Mouse (Mus musculus): ENCODE data around the gene Kifc3. TPM values are rescaled to one million over a fixed set of nuclear protein-coding genes. Genes with fewer than 3 reads are reported as not detected.

Gene Kifc3
- polyA plus RNA-seq, 1 experiment from 2014 or later = 9.3 TPM

- 87% methylated on average over 5 of the region's 5 CpGs for WGBS
- Histone ChIP-seq H3K27ac (replicated peaks in 1 of 2; ENCODE audit: control insufficient read depth in 1 of 2, insufficient read depth in 1 of 2, low read depth in 2 of 2, low read length in 2 of 2) (no peak overlapping the region), H3K4me1 (ENCODE audit: control insufficient read depth in 2 of 2, insufficient read depth in 2 of 2, low read length in 2 of 2) (peaks cover 0 to 2% of the 10 kb centered on the region in 2 experiments; a peak in 1 of 4 replicates), H3K4me2 (ENCODE audit: low read length) (no peak overlapping the region), H3K9ac (ENCODE audit: low read length) (no peak overlapping the region), H3K4me3 (ENCODE audit: control insufficient read depth in 1 of 2, insufficient read depth in 1 of 2, low read depth in 1 of 2, low read length in 2 of 2) (no peak overlapping the region), H3K36me3 (ENCODE audit: control insufficient read depth, insufficient read depth, low read length) (peaks cover 13% of the 10 kb centered on the region; the same call in 1 of the 2 replicates), H3K9me3 (ENCODE audit: control insufficient read depth, low read length) (no peaks in the 10 kb centered on the region), H3K27me3 (ENCODE audit: control insufficient read depth, insufficient read depth, low read length) (no peaks in the 10 kb centered on the region)
- no peak for ATAC-seq (ENCODE audit: insufficient number of reproducible peaks, insufficient read depth, low FRiP score, low read depth)
Observed at GRCm38 (mm10) chr8:95123455-95123854, 79.2 kb downstream of the Kifc3 start.

GRCm38 (mm10) chr8:95113750-95114149 is 88.9 kb downstream of the Kifc3 start:
- no peak for ATAC-seq (ENCODE audit: insufficient number of reproducible peaks, insufficient read depth, low FRiP score, low read depth)
- no peak overlapping the region for H3K4me2 ChIP-seq (ENCODE audit: low read length)
- no peaks in the 10 kb centered on the region for H3K27me3 ChIP-seq (ENCODE audit: control insufficient read depth, insufficient read depth, low read length)
- H3K36me3 ChIP-seq (ENCODE audit: control insufficient read depth, insufficient read depth, low read length) = peaks cover 10% of the 10 kb centered on the region; the same call in 1 of the 2 replicates
- no peaks in the 10 kb centered on the region for H3K9me3 ChIP-seq (ENCODE audit: control insufficient read depth, low read length)
- 57% methylated on average over 3 of the region's 3 CpGs for WGBS
- H3K4me1 ChIP-seq (ENCODE audit: control insufficient read depth in 2 of 2, insufficient read depth in 2 of 2, low read length in 2 of 2) = no peaks in the 10 kb centered on the region
- no peak overlapping the region for H3K9ac ChIP-seq (ENCODE audit: low read length)
- no peak overlapping the region for H3K4me3 ChIP-seq (ENCODE audit: control insufficient read depth in 1 of 2, insufficient read depth in 1 of 2, low read depth in 1 of 2, low read length in 2 of 2)
- no peak overlapping the region for H3K27ac ChIP-seq (replicated peaks in 1 of 2; ENCODE audit: control insufficient read depth in 1 of 2, insufficient read depth in 1 of 2, low read depth in 2 of 2, low read length in 2 of 2)

GRCm38 (mm10) chr8:95113108-95113507 is 89.5 kb downstream of the Kifc3 start:
- no peak overlapping the region for H3K9ac ChIP-seq (ENCODE audit: low read length)
- no peak for ATAC-seq (ENCODE audit: insufficient number of reproducible peaks, insufficient read depth, low FRiP score, low read depth)
- peaks cover 16% of the 10 kb centered on the region; the same call in 1 of the 2 replicates for H3K36me3 ChIP-seq (ENCODE audit: control insufficient read depth, insufficient read depth, low read length)
- H3K4me1 ChIP-seq (ENCODE audit: control insufficient read depth in 2 of 2, insufficient read depth in 2 of 2, low read length in 2 of 2) = no peaks in the 10 kb centered on the region
- no peak overlapping the region for H3K4me3 ChIP-seq (ENCODE audit: control insufficient read depth in 1 of 2, insufficient read depth in 1 of 2, low read depth in 1 of 2, low read length in 2 of 2)
- no peak overlapping the region for H3K27ac ChIP-seq (replicated peaks in 1 of 2; ENCODE audit: control insufficient read depth in 1 of 2, insufficient read depth in 1 of 2, low read depth in 2 of 2, low read length in 2 of 2)
- H3K27me3 ChIP-seq (ENCODE audit: control insufficient read depth, insufficient read depth, low read length) = no peaks in the 10 kb centered on the region
- 78% methylated on average over 4 of the region's 4 CpGs for WGBS
- no peaks in the 10 kb centered on the region for H3K9me3 ChIP-seq (ENCODE audit: control insufficient read depth, low read length)
- H3K4me2 ChIP-seq (ENCODE audit: low read length) = no peak overlapping the region

GRCm38 (mm10) chr8:95112594-95112993 is 90.0 kb downstream of the Kifc3 start:
- no peaks in the 10 kb centered on the region for H3K27me3 ChIP-seq (ENCODE audit: control insufficient read depth, insufficient read depth, low read length)
- H3K4me1 ChIP-seq (ENCODE audit: control insufficient read depth in 2 of 2, insufficient read depth in 2 of 2, low read length in 2 of 2) = no peaks in the 10 kb centered on the region
- H3K9me3 ChIP-seq (ENCODE audit: control insufficient read depth, low read length) = no peaks in the 10 kb centered on the region
- no peak overlapping the region for H3K4me2 ChIP-seq (ENCODE audit: low read length)
- 87% methylated on average over 3 of the region's 3 CpGs for WGBS
- ATAC-seq (ENCODE audit: insufficient number of reproducible peaks, insufficient read depth, low FRiP score, low read depth) = no peak
- H3K36me3 ChIP-seq (ENCODE audit: control insufficient read depth, insufficient read depth, low read length) = peaks cover 21% of the 10 kb centered on the region
- no peak overlapping the region for H3K27ac ChIP-seq (replicated peaks in 1 of 2; ENCODE audit: control insufficient read depth in 1 of 2, insufficient read depth in 1 of 2, low read depth in 2 of 2, low read length in 2 of 2)
- no peak overlapping the region for H3K9ac ChIP-seq (ENCODE audit: low read length)
- no peak overlapping the region for H3K4me3 ChIP-seq (ENCODE audit: control insufficient read depth in 1 of 2, insufficient read depth in 1 of 2, low read depth in 1 of 2, low read length in 2 of 2)

- Histone ChIP-seq H3K4me3 (ENCODE audit: control insufficient read depth in 1 of 2, insufficient read depth in 1 of 2, low read depth in 1 of 2, low read length in 2 of 2) (no peak overlapping the region), H3K4me1 (ENCODE audit: control insufficient read depth in 2 of 2, insufficient read depth in 2 of 2, low read length in 2 of 2) (no peaks in the 10 kb centered on the region), H3K9me3 (ENCODE audit: control insufficient read depth, low read length) (no peaks in the 10 kb centered on the region), H3K27ac (replicated peaks in 1 of 2; ENCODE audit: control insufficient read depth in 1 of 2, insufficient read depth in 1 of 2, low read depth in 2 of 2, low read length in 2 of 2) (no peak overlapping the region), H3K27me3 (ENCODE audit: control insufficient read depth, insufficient read depth, low read length) (no peaks in the 10 kb centered on the region), H3K4me2 (ENCODE audit: low read length) (no peak overlapping the region), H3K9ac (ENCODE audit: low read length) (no peak overlapping the region), H3K36me3 (ENCODE audit: control insufficient read depth, insufficient read depth, low read length) (peaks cover 52% of the 10 kb centered on the region)
- 91% methylated on average over 13 of the region's 13 CpGs for WGBS
- ATAC-seq (ENCODE audit: insufficient number of reproducible peaks, insufficient read depth, low FRiP score, low read depth) = no peak
Observed at GRCm38 (mm10) chr8:95107306-95107705, 95.3 kb downstream of the Kifc3 start.

GRCm38 (mm10) chr8:95101972-95102371 is 100.6 kb downstream of the Kifc3 start:
- no peaks in the 10 kb centered on the region for H3K4me1 ChIP-seq (ENCODE audit: control insufficient read depth in 2 of 2, insufficient read depth in 2 of 2, low read length in 2 of 2)
- no peak overlapping the region for H3K4me2 ChIP-seq (ENCODE audit: low read length)
- H3K9me3 ChIP-seq (ENCODE audit: control insufficient read depth, low read length) = no peaks in the 10 kb centered on the region
- WGBS = 62% methylated on average over 4 of the region's 4 CpGs
- no peak overlapping the region for H3K27ac ChIP-seq (replicated peaks in 1 of 2; ENCODE audit: control insufficient read depth in 1 of 2, insufficient read depth in 1 of 2, low read depth in 2 of 2, low read length in 2 of 2)
- H3K9ac ChIP-seq (ENCODE audit: low read length) = no peak overlapping the region
- no peak overlapping the region for H3K4me3 ChIP-seq (ENCODE audit: control insufficient read depth in 1 of 2, insufficient read depth in 1 of 2, low read depth in 1 of 2, low read length in 2 of 2)
- ATAC-seq (ENCODE audit: insufficient number of reproducible peaks, insufficient read depth, low FRiP score, low read depth) = no peak
- peaks cover 76% of the 10 kb centered on the region for H3K36me3 ChIP-seq (ENCODE audit: control insufficient read depth, insufficient read depth, low read length)
- H3K27me3 ChIP-seq (ENCODE audit: control insufficient read depth, insufficient read depth, low read length) = no peaks in the 10 kb centered on the region

GRCm38 (mm10) chr8:95099009-95099408 is 103.6 kb downstream of the Kifc3 start:
- WGBS = 23% methylated on average over 5 of the region's 5 CpGs
- no peak overlapping the region for H3K4me2 ChIP-seq (ENCODE audit: low read length)
- H3K4me1 ChIP-seq (ENCODE audit: control insufficient read depth in 2 of 2, insufficient read depth in 2 of 2, low read length in 2 of 2) = no peaks in the 10 kb centered on the region
- H3K27me3 ChIP-seq (ENCODE audit: control insufficient read depth, insufficient read depth, low read length) = no peaks in the 10 kb centered on the region
- no peak overlapping the region for H3K9ac ChIP-seq (ENCODE audit: low read length)
- no peak overlapping the region for H3K4me3 ChIP-seq (ENCODE audit: control insufficient read depth in 1 of 2, insufficient read depth in 1 of 2, low read depth in 1 of 2, low read length in 2 of 2)
- H3K27ac ChIP-seq (replicated peaks in 1 of 2; ENCODE audit: control insufficient read depth in 1 of 2, insufficient read depth in 1 of 2, low read depth in 2 of 2, low read length in 2 of 2) = no peak overlapping the region
- no peaks in the 10 kb centered on the region for H3K9me3 ChIP-seq (ENCODE audit: control insufficient read depth, low read length)
- peaks cover 89% of the 10 kb centered on the region for H3K36me3 ChIP-seq (ENCODE audit: control insufficient read depth, insufficient read depth, low read length)
- ATAC-seq (ENCODE audit: insufficient number of reproducible peaks, insufficient read depth, low FRiP score, low read depth) = no peak

- ATAC-seq (ENCODE audit: insufficient number of reproducible peaks, insufficient read depth, low FRiP score, low read depth) = no peak
- Histone ChIP-seq H3K27ac (replicated peaks in 1 of 2; ENCODE audit: control insufficient read depth in 1 of 2, insufficient read depth in 1 of 2, low read depth in 2 of 2, low read length in 2 of 2) (no peak overlapping the region), H3K27me3 (ENCODE audit: control insufficient read depth, insufficient read depth, low read length) (no peaks in the 10 kb centered on the region)
Observed at GRCm38 (mm10) chr8:95093574-95093973, 109.0 kb downstream of the Kifc3 start.

More at GRCm38 (mm10) chr8:95093574-95093973, 109.0 kb downstream of the Kifc3 start:
- Histone ChIP-seq H3K4me3 (ENCODE audit: control insufficient read depth in 1 of 2, insufficient read depth in 1 of 2, low read depth in 1 of 2, low read length in 2 of 2) (no peak overlapping the region), H3K36me3 (ENCODE audit: control insufficient read depth, insufficient read depth, low read length) (peaks cover 82% of the 10 kb centered on the region), H3K4me1 (ENCODE audit: control insufficient read depth in 2 of 2, insufficient read depth in 2 of 2, low read length in 2 of 2) (no peaks in the 10 kb centered on the region), H3K9ac (ENCODE audit: low read length) (no peak overlapping the region), H3K9me3 (ENCODE audit: control insufficient read depth, low read length) (no peaks in the 10 kb centered on the region), H3K4me2 (ENCODE audit: low read length) (no peak overlapping the region)
- 62% methylated on average over 4 of the region's 4 CpGs for WGBS

Measured in heart, embryonic 14.5 days (tissue).